Mouse (Mus musculus) MEL (cell line): ENCODE measurements around the gene Srprb.

Source experiments
- EP300 ChIP-seq, 2 experiments: IDR thresholded peaks; 2 replicates each; pipeline ENCODE4 v1.6.1; 2011; ENCODE audit warnings: improper control_type of control experiment in 2 of 2, low read length in 2 of 2, low read depth in 1 of 2, mild to moderate bottlenecking in 1 of 2
- MYC ChIP-seq: IDR thresholded peaks from 2 replicates; pipeline ENCODE4 v1.6.1; 2011; ENCODE audit warnings: low read depth, mild to moderate bottlenecking, low read length, improper control_type of control experiment, moderate library complexity
- TAL1 ChIP-seq: IDR thresholded peaks from 2 replicates; pipeline ENCODE4 v1.6.1; 2012; ENCODE audit warnings: mild to moderate bottlenecking, inconsistent platforms, low read length, moderate library complexity, mixed read lengths
- USF1 ChIP-seq: IDR thresholded peaks from 2 replicates; pipeline ENCODE4 v1.6.1; 2014; ENCODE audit warnings: low read depth, mild to moderate bottlenecking, inconsistent platforms, low read length, improper control_type of control experiment, moderate library complexity

DNA sequence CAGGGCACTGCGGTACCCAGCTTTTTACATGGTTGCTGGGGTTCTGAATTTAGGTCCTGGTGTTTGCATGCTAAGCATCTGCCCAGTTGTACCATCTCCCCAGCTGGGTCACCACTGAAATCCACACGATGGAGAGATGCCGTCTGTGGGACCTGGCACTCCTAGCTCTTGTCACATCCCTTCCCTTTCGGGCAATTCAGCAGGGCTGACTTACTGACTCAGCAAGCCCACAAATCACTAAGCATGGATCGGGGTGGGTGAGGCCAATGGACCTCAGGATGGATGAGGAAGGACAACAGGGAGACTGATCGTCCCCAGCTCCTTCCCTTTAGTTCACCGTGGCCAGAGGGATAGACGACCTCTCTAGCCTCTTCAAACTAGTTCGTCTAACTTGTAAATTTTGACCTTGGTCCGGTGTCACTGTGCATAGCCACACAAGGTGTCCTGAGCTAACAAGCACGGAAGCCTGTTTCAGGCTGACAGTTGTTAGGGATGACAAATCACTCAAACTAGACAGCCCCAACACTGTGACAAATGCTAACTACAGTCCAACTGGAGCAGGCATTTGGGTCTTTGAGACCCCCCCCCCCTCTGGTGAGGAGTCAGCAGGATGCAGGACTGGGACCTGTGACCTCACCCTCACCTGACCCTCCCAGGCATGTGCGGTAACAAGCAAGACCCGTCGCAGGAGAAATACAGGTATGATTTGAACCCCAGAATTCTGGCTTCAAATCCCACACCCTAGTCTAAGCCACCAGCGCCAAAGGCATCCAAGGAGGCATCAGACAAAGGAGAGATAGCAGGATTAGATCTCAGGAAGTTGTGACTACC is 27.3 kb upstream of the Srprb start:
- TF ChIP-seq TAL1, result no peak
- TF ChIP-seq EP300 (IDR thresholded peaks at IDR 0.05; ENCODE audit: low read depth in 1 of 2, low read length in 2 of 2), result no peak
- TF ChIP-seq MYC, result no peak
- TF ChIP-seq USF1, result no peak
